In the genomic region with DNA sequence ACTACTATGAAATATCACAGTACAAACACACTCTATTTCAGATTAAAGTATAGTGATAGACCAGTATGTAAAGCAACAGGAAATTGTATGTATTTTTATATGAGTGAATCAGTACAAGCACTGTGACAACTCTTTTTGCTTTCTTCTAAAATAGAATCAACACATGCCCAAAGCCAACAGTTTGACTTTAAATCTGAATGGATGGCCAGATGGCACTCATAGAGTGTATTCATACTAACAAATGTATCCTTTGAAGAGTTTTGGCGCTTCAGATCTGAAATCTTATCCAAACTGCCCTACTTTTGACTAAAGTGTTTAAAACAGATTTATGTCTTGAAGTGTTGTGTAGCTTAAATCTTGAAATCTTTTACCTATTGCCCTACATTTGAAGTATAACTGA, we compare ENCODE assay signal across 26 mouse cellular contexts.
A peak's percentile ranks its signal among the peaks of the same experiment; 100 is the strongest.
DNase-seq lines count a peak whose midpoint lies in the region; ATAC-seq and TF ChIP-seq lines count a peak whose summit lies in the region.
"Had no signal": no experiment of that assay in that cellular context is flagged by ENCODE, and none has a peak within 500 bp of the region (broad histone marks: within the 10 kb centered on the region; RNA-seq: fewer than 3 reads in every experiment).

No protein-coding gene starts in this region.

- no peaks in the 10 kb centered on the region for H3K36me3 ChIP-seq in forebrain, embryonic 16.5 days (ENCODE audit: control insufficient read depth, insufficient read depth)
- H3K36me3 ChIP-seq in forebrain, embryonic 12.5 days (replicated peaks), result no peaks in the 10 kb centered on the region
- no peaks in the 10 kb centered on the region for H3K36me3 ChIP-seq in midbrain, postnatal 0 days (ENCODE audit: insufficient read depth, low read length)
- H3K36me3 ChIP-seq: forebrain, embryonic 15.5 days; heart, embryonic 12.5 days; heart, embryonic 15.5 days; hindbrain, embryonic 10.5 days; hindbrain, embryonic 13.5 days; intestine, embryonic 15.5 days had no signal

- TF ChIP-seq CTCF in midbrain, postnatal 0 days (IDR thresholded peaks at IDR 0.05), result no peak

- no peak overlapping the region for H3K4me2 ChIP-seq in forebrain, embryonic 16.5 days (ENCODE audit: low read length)
- H3K4me2 ChIP-seq in forebrain, embryonic 12.5 days, result no peak overlapping the region
- H3K4me2 ChIP-seq in midbrain, postnatal 0 days (ENCODE audit: low read depth, low read length, poor library complexity, severe bottlenecking), result no peak overlapping the region
- H3K4me2 ChIP-seq: forebrain, embryonic 15.5 days; heart, embryonic 12.5 days; heart, embryonic 15.5 days; hindbrain, embryonic 13.5 days; intestine, embryonic 15.5 days had no signal

- no peak overlapping the region for H3K27ac ChIP-seq in forebrain, embryonic 16.5 days (ENCODE audit: low read length)
- no peak overlapping the region for H3K27ac ChIP-seq in forebrain, embryonic 12.5 days
- no peak overlapping the region for H3K27ac ChIP-seq in midbrain, postnatal 0 days (ENCODE audit: low read depth, low read length)
- H3K27ac ChIP-seq: forebrain, embryonic 15.5 days; heart, embryonic 15.5 days; hindbrain, embryonic 10.5 days; hindbrain, embryonic 13.5 days; intestine, embryonic 15.5 days had no signal

- H3K9me3 ChIP-seq in forebrain, embryonic 16.5 days (ENCODE audit: control insufficient read depth, low read length), result no peaks in the 10 kb centered on the region
- no peaks in the 10 kb centered on the region for H3K9me3 ChIP-seq in forebrain, embryonic 12.5 days
- H3K9me3 ChIP-seq in midbrain, postnatal 0 days (ENCODE audit: low read length), result no peaks in the 10 kb centered on the region
- H3K9me3 ChIP-seq: forebrain, embryonic 15.5 days; heart, embryonic 12.5 days; heart, embryonic 15.5 days; hindbrain, embryonic 10.5 days; hindbrain, embryonic 13.5 days; intestine, embryonic 15.5 days had no signal

- WGBS in forebrain, embryonic 16.5 days, result 71% methylated on average over 1 of the region's 1 CpGs
- 78% methylated on average over 1 of the region's 1 CpGs for WGBS in forebrain, embryonic 12.5 days
- 88% methylated on average over 1 of the region's 1 CpGs for WGBS in midbrain, postnatal 0 days

- no peaks in the 10 kb centered on the region for H3K27me3 ChIP-seq in forebrain, embryonic 16.5 days (replicated peaks; ENCODE audit: control insufficient read depth, insufficient read depth, low read length)
- no peaks in the 10 kb centered on the region for H3K27me3 ChIP-seq in forebrain, embryonic 12.5 days
- no peaks in the 10 kb centered on the region for H3K27me3 ChIP-seq in midbrain, postnatal 0 days (ENCODE audit: insufficient read depth, low read length)
- H3K27me3 ChIP-seq: forebrain, embryonic 15.5 days; heart, embryonic 12.5 days; heart, embryonic 15.5 days; hindbrain, embryonic 13.5 days; intestine, embryonic 15.5 days had no signal

- peak; percentile 7 to 55 for DNase-seq in frontal cortex, adult 2 months (ENCODE audit: extremely low spot score in 1 of 2, low spot score in 1 of 2)
- DNase-seq in frontal cortex, postnatal 25 days (ENCODE audit: low spot score in 2 of 2), result no peak
- DNase-seq in left cerebral cortex, postnatal 14 days (ENCODE audit: low spot score in 2 of 2), result peak; percentile 12 to 31
- DNase-seq in left cerebral cortex, postnatal 4 days, result no peak
- peak; percentile 72 for DNase-seq in brain, adult 2 months (ENCODE audit: low read depth, low spot score)
- no peak for DNase-seq in midbrain, postnatal 0 days (ENCODE audit: low spot score)
- DNase-seq: adrenal gland, adult 8-10 months; adrenal gland, postnatal 36 days; cerebellum, adult 11-12 months; cerebellum, adult 8-10 months; cerebellum, postnatal 10 days; cerebellum, postnatal 36 days; gastrocnemius, postnatal 25 days; heart, adult 18-20 months; heart, postnatal 10 days; heart, postnatal 36 days had no signal

- no peaks in the 10 kb centered on the region for H3K4me1 ChIP-seq in forebrain, embryonic 16.5 days (replicated peaks; ENCODE audit: control insufficient read depth, insufficient read depth, low read length)
- no peaks in the 10 kb centered on the region for H3K4me1 ChIP-seq in forebrain, embryonic 12.5 days
- no peaks in the 10 kb centered on the region for H3K4me1 ChIP-seq in midbrain, postnatal 0 days (ENCODE audit: insufficient read depth, low read length)
- H3K4me1 ChIP-seq: forebrain, embryonic 15.5 days; heart, embryonic 12.5 days; heart, embryonic 15.5 days; hindbrain, embryonic 10.5 days; hindbrain, embryonic 13.5 days; intestine, embryonic 15.5 days had no signal

- intact Hi-C loops in left cerebral cortex, postnatal 14 days (cut with DNase I), result no loop called here
- intact Hi-C loops in left cerebral cortex, postnatal 4 days (cut with DNase I), result no loop called here

- H3K4me3 ChIP-seq in forebrain, embryonic 16.5 days (replicated peaks; ENCODE audit: low read length), result no peak overlapping the region
- H3K4me3 ChIP-seq in forebrain, embryonic 12.5 days (replicated peaks), result no peak overlapping the region
- H3K4me3 ChIP-seq in midbrain, postnatal 0 days (ENCODE audit: low read depth, low read length), result no peak overlapping the region
- H3K4me3 ChIP-seq: forebrain, embryonic 15.5 days; heart, embryonic 12.5 days; heart, embryonic 15.5 days; hindbrain, embryonic 10.5 days; hindbrain, embryonic 13.5 days; intestine, embryonic 15.5 days had no signal

- ATAC-seq in forebrain, embryonic 16.5 days, result peak; percentile 62
- no peak for ATAC-seq in forebrain, embryonic 12.5 days (ENCODE audit: low FRiP score)
- ATAC-seq in midbrain, postnatal 0 days (ENCODE audit: low FRiP score), result no peak
- ATAC-seq: activated CD4-positive, CD25-positive, alpha-beta regulatory T cell, adult 4 months; forebrain, embryonic 15.5 days; hindbrain, embryonic 16.5 days; intestine, embryonic 15.5 days had no signal

- no peak overlapping the region for H3K9ac ChIP-seq in forebrain, embryonic 16.5 days (replicated peaks; ENCODE audit: low read depth, low read length)
- no peak overlapping the region for H3K9ac ChIP-seq in forebrain, embryonic 12.5 days
- H3K9ac ChIP-seq in midbrain, postnatal 0 days (replicated peaks; ENCODE audit: low read length, poor library complexity, severe bottlenecking), result no peak overlapping the region
- H3K9ac ChIP-seq: forebrain, embryonic 15.5 days; heart, embryonic 12.5 days; heart, embryonic 15.5 days; hindbrain, embryonic 13.5 days; intestine, embryonic 15.5 days had no signal

Comparison
In these comparisons a context has a peak if more than half of its experiments do, and no peak if none do; other contexts are left out.
1. DNase-seq: peak in frontal cortex, adult 2 months (2 of 2), left cerebral cortex, postnatal 14 days (2 of 2) and brain, adult 2 months (single experiment); none in frontal cortex, postnatal 25 days (0 of 2), left cerebral cortex, postnatal 4 days (single experiment) and midbrain, postnatal 0 days (single experiment).